Mouse (Mus musculus) midbrain, embryonic 15.5 days (tissue): ENCODE measurements around the gene Hoxd9. TPM values are rescaled to one million over a fixed set of nuclear protein-coding genes. Genes with fewer than 3 reads are reported as not detected.

Experiments
- ATAC-seq: fragments of 200-750 bp; cut with Nextera tagmentation; replicated peaks from 2 replicates; pipeline ENCODE4 v1.8.0; 2017; ENCODE audit warnings: moderate TSS enrichment
- H3K27ac ChIP-seq: fragments of 300-500 bp; sonication (generic); 2 replicates; pipeline ENCODE4 v1.5.1; 2015; ENCODE audit warnings: mild to moderate bottlenecking, inconsistent platforms
- H3K27me3 ChIP-seq: fragments of 300-500 bp; sonication (generic); replicated peaks from 2 replicates; pipeline ENCODE4 v1.6.1; 2015; ENCODE audit warnings: inconsistent platforms
- H3K36me3 ChIP-seq: fragments of 300-500 bp; sonication (generic); replicated peaks from 2 replicates; pipeline ENCODE4 v1.6.1; 2015; ENCODE audit warnings: inconsistent platforms
- H3K4me1 ChIP-seq: fragments of 300-500 bp; sonication (generic); 2 replicates; pipeline ENCODE4 v1.6.1; 2015; ENCODE audit warnings: inconsistent platforms
- H3K4me2 ChIP-seq: fragments of 300-500 bp; sonication (generic); 2 replicates; pipeline ENCODE4 v1.6.1; 2015; ENCODE audit warnings: inconsistent platforms, mild to moderate bottlenecking, moderate library complexity
- H3K4me3 ChIP-seq: fragments of 300-500 bp; sonication (generic); 2 replicates; pipeline ENCODE4 v1.5.1; 2015; ENCODE audit warnings: mild to moderate bottlenecking, inconsistent platforms
- H3K9ac ChIP-seq: fragments of 300-500 bp; sonication (generic); 2 replicates; pipeline ENCODE4 v1.6.1; 2015; ENCODE audit warnings: mild to moderate bottlenecking, inconsistent platforms
- H3K9me3 ChIP-seq: fragments of 300-500 bp; sonication (generic); 2 replicates; pipeline ENCODE4 v1.6.1; 2016; ENCODE audit warnings: inconsistent platforms
- WGBS: fragments of 180-500 bp; shearing (Covaris S2); methylation state at CpG from one replicate; pipeline ENCODE4 v1.1.7; 2015; ENCODE audit warnings: mixed read lengths; 5-methylcytosine and 5-hydroxymethylcytosine counted together
- polyA plus RNA-seq: library from polyadenylated mRNA; unstranded; fragments of >200 nt; fragmentation: Nextera tagmentation; extraction: Ambion mirVana; gene quantifications from 2 replicates; pipeline ENCODE4 v1.2.1, GENCODE M21; 2015

Gene Hoxd9
- polyA plus RNA-seq, 1 experiment from 2014 or later, result not detected

DNA sequence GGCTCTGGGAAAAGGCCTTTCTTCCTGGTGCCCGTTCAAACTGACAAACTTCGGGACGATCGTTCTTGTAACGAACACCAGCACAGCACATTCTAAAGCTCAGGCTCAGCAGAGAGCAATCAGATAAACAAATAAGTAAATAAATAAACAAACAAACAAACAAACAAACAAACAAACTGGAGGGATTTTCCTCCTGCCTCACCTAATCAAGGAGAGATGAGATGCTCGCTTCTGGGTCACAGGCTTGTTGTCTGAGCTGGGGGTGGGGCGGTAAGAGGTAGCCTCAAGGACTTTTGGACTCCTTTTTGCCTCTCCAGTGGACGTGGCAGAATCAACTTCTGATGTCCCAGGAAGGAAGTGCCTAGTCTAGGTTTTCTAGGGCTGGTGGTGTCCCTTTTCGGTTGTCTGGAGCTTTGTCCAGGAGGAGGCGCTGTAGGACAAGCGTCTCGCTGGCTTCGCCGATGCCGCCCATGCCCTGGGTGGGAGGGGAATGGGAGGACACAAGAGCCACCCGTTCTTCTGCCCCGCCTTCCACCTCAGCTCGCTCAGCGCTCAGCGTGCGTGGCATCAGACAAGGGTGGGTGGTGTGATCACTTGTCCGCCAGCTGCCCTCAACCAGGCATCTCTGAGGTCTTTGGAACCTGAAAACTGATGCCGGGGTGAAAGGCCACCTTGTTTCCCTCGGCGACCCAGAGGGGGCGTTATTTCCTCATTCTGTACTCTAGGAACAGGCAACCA is 18.1 kb downstream of the Hoxd9 start:
- Histone ChIP-seq H3K4me3 (no peak overlapping the region), H3K4me1 (peaks cover 6% of the 10 kb centered on the region), H3K27ac (no peak overlapping the region), H3K36me3 (no peaks in the 10 kb centered on the region), H3K4me2 (peak overlapping the region; percentile 39), H3K27me3 (peaks cover 96% of the 10 kb centered on the region), H3K9ac (no peak overlapping the region), H3K9me3 (no peaks in the 10 kb centered on the region)
- 2% methylated on average over 26 of the region's 26 CpGs for WGBS
- no peak; the same call in 1 of the 2 replicates for ATAC-seq

DNA sequence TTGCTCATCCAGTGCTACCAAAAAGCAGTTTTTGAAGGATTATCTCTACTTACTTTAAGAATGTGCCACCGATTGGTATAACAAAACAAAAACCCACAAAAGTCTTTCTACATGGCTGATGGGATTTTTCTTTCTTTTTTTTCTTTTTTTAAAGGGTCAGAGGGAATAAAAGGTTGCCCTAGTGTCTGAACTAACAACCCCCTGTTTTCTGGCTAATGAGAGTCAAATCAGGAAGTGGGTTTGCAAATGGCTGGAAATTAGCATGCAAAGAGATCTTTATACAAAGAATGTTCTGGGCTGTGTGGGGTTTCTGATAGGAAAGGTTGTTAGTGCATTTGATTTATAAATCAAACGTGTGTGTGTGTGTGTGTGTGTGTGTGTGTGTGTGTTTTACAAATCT is 22.9 kb downstream of the Hoxd9 start:
- no peak for ATAC-seq
- no peak overlapping the region for H3K4me2 ChIP-seq
- no peak overlapping the region for H3K27ac ChIP-seq
- H3K4me3 ChIP-seq, result no peak overlapping the region
- no peak overlapping the region for H3K9ac ChIP-seq
- peaks cover 99% of the 10 kb centered on the region for H3K27me3 ChIP-seq
- no peaks in the 10 kb centered on the region for H3K4me1 ChIP-seq
- WGBS, result 6% methylated on average over 2 of the region's 2 CpGs
- no peaks in the 10 kb centered on the region for H3K9me3 ChIP-seq
- no peaks in the 10 kb centered on the region for H3K36me3 ChIP-seq

DNA sequence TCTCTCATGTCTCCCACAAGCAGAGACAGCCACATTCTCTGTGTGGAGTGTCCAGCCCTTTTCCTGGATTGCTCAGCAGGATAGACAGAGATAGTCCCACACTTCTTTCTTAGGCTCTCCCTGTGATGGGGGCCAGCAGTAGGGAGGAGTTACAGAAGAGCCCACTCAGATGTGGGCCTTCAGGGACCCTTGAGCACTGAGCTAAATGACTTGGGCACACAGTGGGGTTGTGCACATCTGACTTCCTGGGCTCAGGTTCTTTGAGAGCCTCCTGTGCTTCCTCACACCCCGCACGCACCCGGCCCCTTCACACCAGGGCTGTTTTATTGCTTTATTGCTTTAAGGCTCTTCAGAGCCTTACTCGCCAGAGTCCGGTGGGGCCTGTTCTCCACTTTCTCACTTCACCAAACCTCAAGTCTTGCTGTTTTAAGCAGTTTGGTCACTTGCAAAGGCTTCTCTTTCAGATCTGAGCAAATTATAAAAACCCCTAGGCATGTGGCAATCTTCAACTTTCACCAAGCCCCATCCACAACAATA is 23.5 kb downstream of the Hoxd9 start:
- Histone ChIP-seq H3K4me3 (no peak overlapping the region), H3K9me3 (no peaks in the 10 kb centered on the region), H3K9ac (no peak overlapping the region), H3K27me3 (peaks cover 99% of the 10 kb centered on the region), H3K4me1 (no peaks in the 10 kb centered on the region), H3K27ac (no peak overlapping the region), H3K36me3 (no peaks in the 10 kb centered on the region), H3K4me2 (no peak overlapping the region)
- 2% methylated on average over 5 of the region's 5 CpGs for WGBS
- ATAC-seq, result no peak

DNA sequence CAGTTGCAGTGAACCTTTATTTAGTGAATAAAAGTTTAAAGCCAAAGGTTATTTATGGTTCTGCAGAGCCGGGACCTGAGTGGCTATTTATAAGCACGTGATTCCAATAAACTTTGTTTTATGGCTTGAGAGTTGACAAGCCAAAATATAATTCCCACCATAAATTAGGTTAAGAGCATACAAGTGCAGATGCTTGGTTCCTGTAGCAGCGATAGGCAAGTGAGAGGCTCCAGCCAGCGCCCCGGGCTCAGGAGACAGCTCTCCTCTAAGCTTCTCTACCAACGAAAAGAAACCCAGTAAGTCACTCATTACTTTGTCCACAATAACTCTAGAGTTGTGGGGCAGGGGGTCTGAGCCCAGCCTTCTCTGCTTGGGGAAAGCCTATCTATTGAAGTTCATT is 24.4 kb downstream of the Hoxd9 start:
- WGBS, result 5% methylated on average over 6 of the region's 6 CpGs
- Histone ChIP-seq H3K27me3 (peaks cover 99% of the 10 kb centered on the region), H3K9me3 (no peaks in the 10 kb centered on the region), H3K4me3 (no peak overlapping the region), H3K36me3 (no peaks in the 10 kb centered on the region), H3K4me2 (no peak overlapping the region), H3K4me1 (0 out of 2 replicates have a peak, but pooled peaks cover 2% of the 10 kb centered on the region), H3K9ac (no peak overlapping the region), H3K27ac (no peak overlapping the region)
- no peak for ATAC-seq

DNA sequence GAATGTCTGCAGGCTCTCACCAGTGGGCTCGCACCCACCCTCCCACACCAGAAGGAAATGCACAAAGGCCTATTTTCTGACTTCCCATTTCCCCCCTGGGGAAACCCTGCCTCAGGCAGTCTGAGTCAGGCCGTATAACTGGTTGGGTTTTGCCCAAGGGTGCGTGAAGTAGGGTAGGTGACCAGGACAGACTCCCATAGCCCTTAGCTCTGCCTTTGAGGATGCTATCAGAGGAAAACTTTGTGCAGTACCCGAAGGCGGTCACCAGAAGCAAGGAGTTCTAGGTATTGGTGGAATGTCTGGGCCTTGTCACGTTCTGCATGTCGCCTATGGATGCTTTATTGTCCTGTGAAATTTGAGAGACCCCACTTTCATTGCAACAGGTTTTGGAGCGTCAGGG is 25.4 kb downstream of the Hoxd9 start:
- Histone ChIP-seq H3K9ac (no peak overlapping the region), H3K36me3 (no peaks in the 10 kb centered on the region), H3K4me1 (0 out of 2 replicates have a peak, but pooled peaks cover 3% of the 10 kb centered on the region), H3K4me3 (no peak overlapping the region), H3K9me3 (no peaks in the 10 kb centered on the region), H3K27ac (no peak overlapping the region), H3K27me3 (peaks cover 99% of the 10 kb centered on the region), H3K4me2 (no peak overlapping the region)
- no peak for ATAC-seq
- WGBS, result 4% methylated on average over 8 of the region's 8 CpGs

DNA sequence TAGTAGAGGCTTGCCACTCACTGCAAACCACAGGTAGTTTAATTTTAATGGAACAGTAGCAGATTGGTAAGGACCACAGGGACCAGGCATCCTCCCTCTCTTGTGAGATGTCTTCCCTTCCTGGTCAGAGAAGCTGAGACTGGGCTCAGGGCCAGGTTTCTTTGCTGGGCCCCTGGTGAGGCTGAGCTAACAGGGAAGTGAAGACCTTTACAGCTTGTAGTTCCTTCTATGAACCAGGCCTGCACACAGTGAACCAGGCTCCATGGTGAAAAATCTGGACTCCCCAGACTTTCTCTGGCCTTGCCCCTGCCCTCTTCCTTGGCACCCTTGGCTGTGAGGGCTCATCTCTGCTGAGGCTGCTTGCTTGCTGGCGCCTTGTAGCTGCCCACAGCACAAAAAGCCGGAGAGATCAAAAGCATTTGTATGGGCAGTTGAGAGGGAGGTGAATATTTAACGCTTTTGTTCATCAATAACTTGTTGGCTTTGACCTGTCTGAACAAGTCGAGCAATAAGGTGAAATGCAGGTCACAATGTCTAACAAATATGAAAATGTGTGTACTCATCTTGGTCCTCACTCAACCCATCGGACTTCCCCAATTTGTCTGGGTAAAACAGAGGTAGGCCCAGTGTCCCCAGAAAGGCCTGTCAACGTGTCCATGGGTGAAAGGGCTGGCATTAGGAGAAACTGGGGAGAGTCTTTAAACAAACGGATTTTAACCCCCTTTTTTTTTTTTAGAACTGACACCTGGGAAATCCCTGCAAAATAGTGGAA is 26.9 kb downstream of the Hoxd9 start:
- Histone ChIP-seq H3K36me3 (no peaks in the 10 kb centered on the region), H3K4me2 (no peak overlapping the region), H3K9me3 (no peaks in the 10 kb centered on the region), H3K27ac (no peak overlapping the region), H3K4me1 (0 out of 2 replicates have a peak, but pooled peaks cover 3% of the 10 kb centered on the region), H3K27me3 (peaks cover 99% of the 10 kb centered on the region), H3K9ac (no peak overlapping the region), H3K4me3 (no peak overlapping the region)
- no peak for ATAC-seq
- WGBS, result 7% methylated on average over 7 of the region's 7 CpGs

DNA sequence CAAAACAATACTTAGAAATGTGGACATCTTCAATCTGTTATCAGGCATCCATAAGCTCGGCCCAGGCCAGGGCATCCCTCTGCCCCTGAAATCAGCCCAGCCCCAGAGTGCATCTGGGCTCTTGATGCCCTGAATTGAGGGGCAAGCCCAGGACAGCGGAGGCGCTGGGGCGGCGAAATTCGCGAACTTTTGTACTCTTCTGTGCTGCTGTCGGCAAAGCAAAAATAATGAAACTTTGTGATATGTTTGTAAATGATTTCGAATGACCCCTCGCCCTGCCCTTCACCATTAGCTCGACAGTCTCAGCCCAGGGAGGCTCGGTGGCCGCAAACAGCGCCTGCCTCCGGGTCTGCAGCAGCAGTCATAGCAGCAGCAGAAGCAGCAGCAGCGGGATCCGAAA is 27.6 kb downstream of the Hoxd9 start:
- H3K27ac ChIP-seq, result no peak overlapping the region
- H3K27me3 ChIP-seq, result peaks cover 97% of the 10 kb centered on the region
- H3K4me2 ChIP-seq, result no peak overlapping the region
- H3K36me3 ChIP-seq, result no peaks in the 10 kb centered on the region
- no peak for ATAC-seq
- H3K4me1 ChIP-seq, result 0 out of 2 replicates have a peak, but pooled peaks cover 3% of the 10 kb centered on the region
- no peak overlapping the region for H3K4me3 ChIP-seq
- WGBS, result 2% methylated on average over 17 of the region's 17 CpGs
- no peak overlapping the region for H3K9ac ChIP-seq
- H3K9me3 ChIP-seq, result no peaks in the 10 kb centered on the region

DNA sequence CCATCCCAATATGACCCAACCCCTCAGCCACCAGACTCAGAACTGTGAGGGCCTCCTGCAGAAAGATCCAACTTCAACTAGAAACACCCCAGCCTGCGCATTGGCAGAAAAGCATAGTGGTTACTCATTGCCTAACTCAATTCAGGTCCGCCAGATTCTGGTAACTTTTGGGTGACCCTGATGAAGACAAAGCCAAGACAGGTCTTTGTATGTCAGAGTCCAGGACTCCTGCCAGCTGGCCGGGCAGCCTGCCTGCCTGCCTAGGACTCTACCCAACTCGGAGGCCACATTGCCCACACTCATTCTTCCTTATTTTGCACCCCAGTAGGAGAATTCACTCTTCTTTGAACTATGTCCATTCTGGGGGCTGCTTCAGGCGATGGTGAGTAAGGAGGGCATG is 29.0 kb downstream of the Hoxd9 start, which contains the start of gene Gm28230:
Gene Gm28230, plus strand, starts transcription at position 178 of the 400 bp plus-strand sequence.
- ATAC-seq, result no peak
- 3% methylated on average over 5 of the region's 5 CpGs for WGBS
- no peaks in the 10 kb centered on the region for H3K36me3 ChIP-seq
- H3K9me3 ChIP-seq, result no peaks in the 10 kb centered on the region
- H3K27ac ChIP-seq, result no peak within 1 kb of the TSS
- H3K4me2 ChIP-seq, result peak within 1 kb of the TSS; percentile 6; the same call in 1 of the 2 replicates
- H3K4me1 ChIP-seq, result 0 out of 2 replicates have a peak, but pooled peaks cover 3% of the 10 kb centered on the region
- no peak within 1 kb of the TSS for H3K4me3 ChIP-seq
- no peak within 1 kb of the TSS for H3K9ac ChIP-seq
- peaks cover 96% of the 10 kb centered on the region for H3K27me3 ChIP-seq

DNA sequence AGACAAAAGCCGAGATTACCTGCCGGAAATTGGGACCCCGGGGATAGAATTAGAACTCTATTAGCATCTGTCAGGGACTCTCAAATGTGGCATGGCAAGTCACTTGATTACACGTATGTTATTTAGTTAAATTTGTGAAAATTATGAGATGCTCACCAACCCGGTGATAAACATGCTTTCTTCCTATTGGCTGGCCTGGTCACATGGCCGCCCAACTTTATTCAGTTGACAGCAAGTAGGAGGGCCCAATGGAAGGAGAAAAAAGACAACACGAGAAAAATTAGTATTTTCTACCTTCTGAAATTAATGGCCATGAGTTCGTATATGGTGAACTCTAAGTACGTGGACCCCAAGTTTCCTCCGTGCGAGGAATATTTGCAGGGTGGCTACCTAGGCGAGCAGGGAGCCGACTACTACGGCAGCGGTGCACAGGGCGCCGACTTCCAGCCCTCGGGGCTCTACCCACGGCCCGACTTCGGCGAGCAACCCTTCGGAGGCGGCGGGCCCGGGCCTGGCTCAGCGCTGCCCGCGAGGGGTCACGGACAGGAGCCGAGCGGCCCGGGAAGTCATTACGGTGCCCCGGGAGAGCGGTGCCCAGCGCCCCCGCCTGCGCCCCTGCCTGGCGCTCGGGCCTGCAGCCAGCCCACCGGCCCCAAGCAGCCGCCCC is 29.6 kb downstream of the Hoxd9 start:
- WGBS, result under 1% methylated on average over 43 of the region's 43 CpGs
- Histone ChIP-seq H3K4me2 (peak overlapping the region; percentile 6; the same call in 1 of the 2 replicates), H3K9ac (no peak overlapping the region), H3K4me3 (no peak overlapping the region), H3K9me3 (no peaks in the 10 kb centered on the region), H3K27ac (no peak overlapping the region), H3K4me1 (0 out of 2 replicates have a peak, but pooled peaks cover 3% of the 10 kb centered on the region), H3K27me3 (peaks cover 96% of the 10 kb centered on the region), H3K36me3 (no peaks in the 10 kb centered on the region)
- ATAC-seq, result no peak

DNA sequence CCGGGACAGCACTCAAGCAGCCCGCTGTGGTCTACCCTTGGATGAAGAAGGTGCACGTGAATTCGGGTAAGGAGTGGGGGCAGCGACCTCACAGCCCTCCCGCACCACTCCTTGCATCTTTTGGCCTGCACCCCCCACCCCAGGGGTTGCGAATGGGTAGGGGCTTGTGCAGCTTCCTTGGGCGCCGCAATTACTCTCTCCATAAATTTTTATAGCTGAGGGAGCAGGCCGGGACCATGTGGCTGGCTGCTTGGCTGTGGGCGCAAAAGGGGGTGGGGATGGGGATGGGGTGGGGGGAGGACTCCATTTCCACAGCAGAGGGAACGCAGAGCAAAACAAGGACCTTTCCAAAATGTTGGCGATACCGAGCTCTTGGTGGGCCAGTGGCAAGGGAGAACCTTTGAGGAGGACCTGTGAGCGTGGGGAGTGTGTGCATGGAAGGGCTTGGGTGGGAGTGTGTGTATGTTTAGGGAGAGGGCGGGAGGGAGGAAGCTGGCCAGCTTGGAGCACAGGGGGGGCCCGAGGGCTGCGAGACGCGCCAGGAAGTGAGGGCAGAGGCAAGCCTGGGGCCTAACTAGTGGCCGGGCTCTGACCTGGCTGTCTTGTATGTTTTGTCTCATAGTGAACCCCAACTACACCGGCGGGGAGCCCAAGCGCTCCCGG is 30.2 kb downstream of the Hoxd9 start:
- Histone ChIP-seq H3K9ac (no peak overlapping the region), H3K27ac (no peak overlapping the region), H3K36me3 (no peaks in the 10 kb centered on the region), H3K27me3 (peaks cover 96% of the 10 kb centered on the region), H3K4me1 (0 out of 2 replicates have a peak, but pooled peaks cover 3% of the 10 kb centered on the region), H3K4me3 (no peak overlapping the region), H3K4me2 (no peak overlapping the region), H3K9me3 (no peaks in the 10 kb centered on the region)
- no peak for ATAC-seq
- WGBS, result 1% methylated on average over 25 of the region's 25 CpGs

DNA sequence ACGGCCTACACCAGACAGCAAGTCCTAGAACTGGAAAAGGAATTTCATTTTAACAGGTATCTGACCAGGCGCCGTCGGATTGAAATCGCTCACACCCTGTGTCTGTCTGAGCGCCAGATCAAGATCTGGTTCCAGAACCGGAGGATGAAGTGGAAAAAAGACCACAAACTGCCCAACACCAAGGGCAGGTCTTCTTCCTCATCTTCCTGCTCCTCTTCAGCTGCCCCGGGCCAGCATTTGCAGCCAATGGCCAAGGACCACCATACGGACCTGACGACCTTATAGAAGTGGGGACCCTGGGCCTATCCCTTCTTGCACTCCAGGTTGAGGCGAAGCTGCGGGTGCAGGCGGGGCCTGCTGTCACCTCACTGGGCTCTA is 30.8 kb downstream of the Hoxd9 start:
- H3K4me1 ChIP-seq, result 0 out of 2 replicates have a peak, but pooled peaks cover 3% of the 10 kb centered on the region
- no peak overlapping the region for H3K4me2 ChIP-seq
- H3K9ac ChIP-seq, result no peak overlapping the region
- no peak overlapping the region for H3K4me3 ChIP-seq
- H3K27me3 ChIP-seq, result peaks cover 94% of the 10 kb centered on the region
- WGBS, result under 1% methylated on average over 13 of the region's 13 CpGs
- no peaks in the 10 kb centered on the region for H3K36me3 ChIP-seq
- no peak for ATAC-seq
- no peaks in the 10 kb centered on the region for H3K9me3 ChIP-seq
- no peak overlapping the region for H3K27ac ChIP-seq
